Mouse (Mus musculus): ENCODE results near the gene Vmn2r31. TPM values are rescaled to one million over a fixed set of nuclear protein-coding genes. Genes with fewer than 3 reads are reported as not detected.
"Not testable (repeated sequence)": the region's sequence is repeated elsewhere in the genome, so short reads cannot be mapped to it uniquely, and the experiment has no call there.

Gene Vmn2r31
- not detected for total RNA-seq (2021)
- long read RNA-seq, experiment 1: 0 reads
- long read RNA-seq, experiment 2: 0 reads

DNA sequence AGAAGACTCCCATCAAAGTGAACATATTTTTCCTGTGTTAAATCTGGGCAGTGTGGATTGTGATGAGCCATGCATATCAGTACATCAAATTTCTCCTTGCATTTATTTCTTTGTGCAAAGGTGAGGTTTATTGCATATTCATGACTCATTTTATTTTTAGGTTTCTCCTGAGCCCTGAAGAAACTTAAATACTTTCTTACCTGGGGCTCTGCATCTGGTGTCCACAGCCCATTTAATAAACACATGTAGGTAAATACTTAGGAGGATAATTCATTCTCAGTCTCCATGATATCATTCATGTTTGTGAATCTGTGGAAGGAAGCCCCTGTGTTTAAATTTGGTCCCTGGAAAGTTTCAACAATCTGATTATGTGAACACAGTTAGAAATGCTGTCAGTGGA lies at the start of gene Vmn2r31:
TSS of gene Vmn2r31 (minus strand) at position 101 of the 400 bp plus-strand sequence.
- DNase-seq; intact Hi-C loops (cut with DNase I): not testable (repeated sequence)

DNA sequence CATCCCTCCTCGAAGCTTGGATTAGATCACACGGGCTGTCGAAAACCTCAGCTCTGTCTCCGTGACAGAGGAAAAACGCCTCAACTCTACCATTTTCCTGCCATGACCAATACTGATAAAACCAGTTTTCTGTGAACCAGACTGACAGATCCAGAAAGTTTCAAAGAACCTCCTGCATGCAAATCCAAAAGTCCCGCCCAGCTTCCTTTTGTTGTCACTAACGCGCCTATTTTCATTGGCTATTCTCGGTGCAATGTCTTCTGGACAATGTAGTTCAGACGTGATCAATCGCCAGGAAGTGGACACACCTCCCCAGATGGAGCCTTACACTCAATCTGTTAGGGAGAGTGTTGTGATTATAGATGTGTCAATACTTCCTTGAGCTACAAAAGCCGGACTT lies 25.1 kb downstream of the Vmn2r31 start, which contains the start of gene Gm45783:
TSS of gene Gm45783 (minus strand) at position 143 of the 400 bp plus-strand sequence.
- DNase-seq; intact Hi-C loops (cut with DNase I): not testable (repeated sequence)

DNA sequence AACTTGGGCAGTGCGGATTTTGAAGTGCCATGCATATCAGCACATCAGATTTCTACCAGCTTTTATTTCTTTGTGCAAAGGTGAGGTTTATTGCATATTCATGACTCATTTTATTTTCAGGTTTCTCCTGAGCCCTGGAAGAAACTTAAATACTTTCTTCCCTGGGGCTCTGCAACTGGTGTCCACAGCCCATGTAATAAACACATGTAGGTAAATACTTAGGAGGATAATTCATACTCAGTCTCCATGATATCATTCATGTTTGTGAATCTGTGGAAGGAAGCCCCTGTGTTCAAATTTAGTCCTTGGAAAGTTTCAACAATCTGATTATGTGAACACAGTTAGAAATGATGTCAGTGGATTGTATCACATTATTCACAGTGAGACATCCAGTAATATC lies 62.0 kb downstream of the Vmn2r31 start, which contains the start of gene Vmn2r30:
TSS of gene Vmn2r30 (minus strand) at position 101 of the 400 bp plus-strand sequence.
- DNase-seq; intact Hi-C loops (cut with DNase I): not testable (repeated sequence)

Other genes with a start within 250 kb of the Vmn2r31 start
- 1 to 10 TPM; 1.8 to 2.2 TPM for gene Zfp418, start 228.4 kb downstream of the Vmn2r31 start, total RNA-seq (2021)
- gene Zfp772, start 189.7 kb downstream of the Vmn2r31 start, total RNA-seq (2021): 1 to 10 TPM; 1.8 to 2.1 TPM
- under 1 TPM in 1 of 2 experiments, not detected in 1; 0.15 TPM for gene Vmn2r29, start 152.4 kb downstream of the Vmn2r31 start, total RNA-seq (2021)
- 1 to 10 TPM in 1 of 2 experiments, under 1 TPM in 1; 0.46 to 2.0 TPM for gene Gm45844, start 121.4 kb downstream of the Vmn2r31 start, total RNA-seq (2021)
- 10 to 100 TPM; 48.8 to 53.4 TPM for gene Clcn4, start 98.9 kb downstream of the Vmn2r31 start, total RNA-seq (2021)
- gene Vmn2r30, start 62.1 kb downstream of the Vmn2r31 start, total RNA-seq (2021): not detected
- gene Gm45783, start 25.1 kb downstream of the Vmn2r31 start, total RNA-seq (2021): under 1 TPM in 1 of 2 experiments, not detected in 1; 0.39 TPM
- not detected for gene Vmn2r32, start 80.3 kb upstream of the Vmn2r31 start, total RNA-seq (2021)
- gene Vmn2r33, start 167.1 kb upstream of the Vmn2r31 start, total RNA-seq (2021): not detected